Mouse (Mus musculus) embryo, embryonic 10 days (tissue): ENCODE measurements at regions not wholly inside any gene's neighbourhood (a gene's known extent, or its start where the extent isn't known, plus 50 kb on each side); places are given as distances from the start of the nearest gene placed in this dataset.

ENCODE experiments used
- DNase-seq: peaks from one replicate; pipeline ENCODE4 v3.0.0-alpha.2; 2015; ENCODE audit warnings: low spot score

GRCm38 (mm10) chr8:37398957-37399356, 405.6 kb downstream of the AI429214 start:
- DNase-seq: no peak

- DNase-seq: peak; percentile 27
Observed at GRCm38 (mm10) chr8:37422595-37422994, 429.2 kb downstream of the AI429214 start.

GRCm38 (mm10) chr8:37424588-37424987, 431.2 kb downstream of the AI429214 start:
- no peak for DNase-seq

GRCm38 (mm10) chr8:37428845-37429244, 435.4 kb downstream of the AI429214 start:
- DNase-seq: no peak

GRCm38 (mm10) chr8:37460551-37461154, 467.2 kb downstream of the AI429214 start:
- no peak for DNase-seq

GRCm38 (mm10) chr8:37465651-37466050, 472.2 kb downstream of the AI429214 start:
- no peak for DNase-seq

GRCm38 (mm10) chr8:37467656-37468055, 474.3 kb downstream of the AI429214 start:
- DNase-seq: no peak
